Mouse (Mus musculus) embryonic facial prominence, embryonic 14.5 days (tissue): Measurements from ENCODE around the gene Ppargc1a. TPM values are rescaled to one million over a fixed set of nuclear protein-coding genes. Genes with fewer than 3 reads are reported as not detected.

Source experiments
- ATAC-seq: fragments of 200-750 bp; cut with Nextera tagmentation; 2 replicates; pipeline ENCODE4 v1.8.0; 2017; ENCODE audit warnings: low read depth, moderate number of reproducible peaks, moderate TSS enrichment
- DNase-seq: peaks from one replicate; pipeline ENCODE4 v3.0.0-alpha.2; 2015; ENCODE audit warnings: low spot score
- H3K27ac ChIP-seq: fragments of 300-500 bp; sonication (generic); replicated peaks from 2 replicates; pipeline ENCODE4 v1.5.1; 2014; ENCODE audit warnings: low read depth, mild to moderate bottlenecking, low read length, moderate library complexity
- H3K27me3 ChIP-seq: fragments of 300-500 bp; sonication (generic); replicated peaks from 2 replicates; pipeline ENCODE4 v1.6.1; 2014; ENCODE audit warnings: low read length; ENCODE audit not compliant: control insufficient read depth, insufficient read depth
- H3K36me3 ChIP-seq: fragments of 300-500 bp; sonication (generic); 2 replicates; pipeline ENCODE4 v1.6.1; 2014; ENCODE audit warnings: low read length, mixed read lengths; ENCODE audit not compliant: control insufficient read depth, insufficient read depth
- H3K4me1 ChIP-seq: fragments of 300-500 bp; sonication (generic); 2 replicates; pipeline ENCODE4 v1.6.1; 2014; ENCODE audit warnings: antibody characterized with exemption, low read length; ENCODE audit not compliant: control insufficient read depth, insufficient read depth
- H3K4me2 ChIP-seq: fragments of 300-500 bp; sonication (generic); 2 replicates; pipeline ENCODE4 v1.6.1; 2014; ENCODE audit warnings: low read depth, mild to moderate bottlenecking, low read length, moderate library complexity, mixed read lengths
- H3K4me3 ChIP-seq: fragments of 300-500 bp; sonication (generic); 2 replicates; pipeline ENCODE4 v1.5.1; 2014; ENCODE audit warnings: low read depth, mild to moderate bottlenecking, low read length
- H3K9ac ChIP-seq: fragments of 300-500 bp; sonication (generic); 2 replicates; pipeline ENCODE4 v1.6.1; 2014; ENCODE audit warnings: low read depth, mild to moderate bottlenecking, low read length, moderate library complexity, mixed read lengths
- H3K9me3 ChIP-seq: fragments of 300-500 bp; sonication (generic); 2 replicates; pipeline ENCODE4 v1.6.1; 2016; ENCODE audit warnings: low read length; ENCODE audit not compliant: control insufficient read depth
- WGBS: fragments of 180-500 bp; shearing (Covaris S2); extraction: QIAGEN DNeasy Blood & Tissue Kit; methylation state at CpG from one replicate; pipeline ENCODE4 v1.1.7; 2014; 5-methylcytosine and 5-hydroxymethylcytosine counted together
- polyA plus RNA-seq: library from polyadenylated mRNA; unstranded; fragments of >200 nt; fragmentation: Nextera tagmentation; extraction: Ambion mirVana; gene quantifications from 2 replicates; pipeline ENCODE4 v1.2.1, GENCODE M21; 2014

The Ppargc1a gene
- polyA plus RNA-seq, 1 experiment from 2014 or later: 4.6 TPM

DNA sequence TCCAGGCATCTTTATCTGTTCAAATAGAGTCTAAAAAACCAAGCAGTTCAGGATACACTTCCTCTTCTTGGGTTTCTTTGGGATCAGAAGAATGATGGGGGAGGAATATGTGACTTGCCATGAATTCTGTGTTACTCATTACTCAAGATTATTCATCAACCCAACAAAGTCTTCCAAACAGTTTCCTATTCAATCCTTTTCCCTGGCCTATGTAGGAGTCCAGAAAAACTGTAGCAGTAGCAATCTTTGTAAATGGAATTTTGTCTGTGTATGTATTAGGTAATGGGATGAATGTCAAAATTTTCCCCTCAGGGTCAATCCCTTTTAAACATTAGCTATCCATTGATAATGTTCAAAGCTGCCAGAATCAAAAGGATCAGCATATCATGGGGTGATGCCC is 121.8 kb downstream of the Ppargc1a start:
- H3K27me3 ChIP-seq: no peaks in the 10 kb centered on the region
- no peaks in the 10 kb centered on the region for H3K4me1 ChIP-seq
- no peak for ATAC-seq
- H3K4me3 ChIP-seq: no peak overlapping the region
- no peak overlapping the region for H3K9ac ChIP-seq
- H3K9me3 ChIP-seq: no peaks in the 10 kb centered on the region
- DNase-seq: no peak
- H3K4me2 ChIP-seq: no peak overlapping the region
- H3K36me3 ChIP-seq: no peaks in the 10 kb centered on the region
- no peak overlapping the region for H3K27ac ChIP-seq

GRCm38 (mm10) chr5:51439773-51440172 is 127.8 kb downstream of the Ppargc1a start:
- Histone ChIP-seq H3K4me1 (0 out of 2 replicates have a peak, but pooled peaks cover 9% of the 10 kb centered on the region), H3K27ac (no peak overlapping the region), H3K9me3 (no peaks in the 10 kb centered on the region), H3K4me2 (no peak overlapping the region), H3K27me3 (no peaks in the 10 kb centered on the region), H3K36me3 (no peaks in the 10 kb centered on the region), H3K4me3 (no peak overlapping the region), H3K9ac (no peak overlapping the region)
- DNase-seq (peak; percentile 50), ATAC-seq (peak; percentile 68)
- WGBS: 21% methylated on average over 4 of the region's 4 CpGs

GRCm38 (mm10) chr5:51433905-51434304 is 133.6 kb downstream of the Ppargc1a start:
- DNase-seq (peak; percentile 38), ATAC-seq (no peak)
- Histone ChIP-seq H3K27me3 (no peaks in the 10 kb centered on the region), H3K36me3 (no peaks in the 10 kb centered on the region), H3K27ac (no peak overlapping the region), H3K9me3 (no peaks in the 10 kb centered on the region), H3K4me2 (no peak overlapping the region), H3K4me1 (no peaks in the 10 kb centered on the region), H3K4me3 (no peak overlapping the region), H3K9ac (no peak overlapping the region)
- 62% methylated on average over 5 of the region's 5 CpGs for WGBS

DNA sequence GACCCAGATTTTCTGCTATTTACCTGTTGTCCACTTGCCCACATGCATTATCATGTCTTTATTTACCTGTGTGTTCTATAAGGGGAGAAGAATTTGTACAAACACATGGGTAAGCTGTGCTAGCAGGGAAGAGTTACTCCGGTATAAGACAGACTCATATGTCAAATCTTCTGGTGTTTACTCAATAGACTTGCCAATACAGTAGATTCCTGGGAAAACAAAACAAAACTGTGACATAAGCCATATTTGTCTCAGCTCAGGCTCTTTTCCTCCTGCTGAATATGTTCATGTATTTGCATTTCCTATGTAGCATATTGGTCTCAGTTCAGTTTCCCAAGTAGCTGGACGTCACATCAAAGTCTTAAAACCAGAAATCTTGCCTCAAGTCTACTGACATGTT is 135.0 kb downstream of the Ppargc1a start:
- no peaks in the 10 kb centered on the region for H3K9me3 ChIP-seq
- no peaks in the 10 kb centered on the region for H3K27me3 ChIP-seq
- no peak overlapping the region for H3K4me2 ChIP-seq
- H3K9ac ChIP-seq: no peak overlapping the region
- H3K27ac ChIP-seq: no peak overlapping the region
- H3K4me3 ChIP-seq: no peak overlapping the region
- WGBS: 74% methylated on average over 2 of the region's 2 CpGs
- H3K4me1 ChIP-seq: no peaks in the 10 kb centered on the region
- no peaks in the 10 kb centered on the region for H3K36me3 ChIP-seq
- no peak for DNase-seq
- no peak for ATAC-seq

- ATAC-seq: 0 out of 2 replicates have a peak, but pooled peaks have one; percentile 37
- H3K4me1 ChIP-seq: no peaks in the 10 kb centered on the region
Measured at GRCm38 (mm10) chr5:51432031-51432430, 135.5 kb downstream of the Ppargc1a start.

DNA sequence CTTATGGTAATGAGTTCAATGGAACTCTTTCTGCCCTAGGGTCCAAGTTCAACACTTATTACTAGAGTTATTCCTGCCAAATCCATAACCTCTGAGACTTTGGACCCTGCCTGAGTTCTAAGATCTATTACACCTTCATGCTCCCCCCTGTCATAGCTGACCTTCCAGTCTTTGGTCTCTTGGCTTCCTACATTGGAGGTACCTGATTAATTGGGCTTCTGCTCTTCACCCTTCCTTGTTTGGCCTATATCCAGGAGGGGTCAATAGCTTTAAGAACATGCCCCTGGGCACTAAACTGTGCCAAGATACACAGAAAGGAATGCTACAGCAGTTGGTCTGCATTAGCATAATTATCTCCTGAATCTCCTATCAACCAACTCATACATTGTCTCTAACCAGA is 141.1 kb downstream of the Ppargc1a start:
- H3K36me3 ChIP-seq: no peaks in the 10 kb centered on the region
- ATAC-seq (no peak), DNase-seq (no peak)
- H3K4me3 ChIP-seq: no peak overlapping the region
- H3K27me3 ChIP-seq: no peaks in the 10 kb centered on the region
- H3K4me1 ChIP-seq: no peaks in the 10 kb centered on the region
- H3K4me2 ChIP-seq: no peak overlapping the region
- H3K9me3 ChIP-seq: no peaks in the 10 kb centered on the region
- H3K27ac ChIP-seq: no peak overlapping the region
- H3K9ac ChIP-seq: no peak overlapping the region

More at GRCm38 (mm10) chr5:51432031-51432430, 135.5 kb downstream of the Ppargc1a start:
- WGBS: 46% methylated on average over 4 of the region's 4 CpGs
- Histone ChIP-seq H3K9me3 (no peaks in the 10 kb centered on the region), H3K9ac (no peak overlapping the region), H3K4me2 (no peak overlapping the region), H3K27ac (no peak overlapping the region), H3K36me3 (no peaks in the 10 kb centered on the region), H3K27me3 (no peaks in the 10 kb centered on the region), H3K4me3 (no peak overlapping the region)
- DNase-seq: peak; percentile 33

- Histone ChIP-seq H3K4me1 (no peaks in the 10 kb centered on the region), H3K9ac (no peak overlapping the region)
- 80% methylated on average over 7 of the region's 7 CpGs for WGBS
Measured at GRCm38 (mm10) chr5:51416377-51416776, 151.1 kb downstream of the Ppargc1a start.

DNA sequence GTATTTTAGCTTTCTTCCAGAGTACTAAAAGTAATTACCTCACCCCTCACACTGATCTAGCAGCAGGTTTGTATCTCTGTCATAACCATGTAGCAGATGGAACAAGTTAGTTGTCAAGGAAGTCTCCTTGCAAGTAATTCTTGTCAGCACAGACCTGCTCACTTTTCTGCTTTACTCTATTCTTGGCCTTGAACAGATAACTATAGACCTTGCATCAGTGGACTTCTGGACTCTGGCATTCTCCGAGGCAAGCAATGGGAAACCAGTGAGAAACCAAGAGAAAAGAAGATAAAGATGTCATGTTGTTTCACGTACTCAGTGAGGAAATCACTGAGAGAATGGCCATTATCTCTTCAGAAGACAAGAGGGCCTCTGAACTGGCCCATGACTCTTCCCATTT is 152.1 kb downstream of the Ppargc1a start:
- Histone ChIP-seq H3K4me2 (no peak overlapping the region), H3K36me3 (no peaks in the 10 kb centered on the region), H3K4me1 (no peaks in the 10 kb centered on the region), H3K9ac (no peak overlapping the region), H3K27ac (no peak overlapping the region), H3K4me3 (no peak overlapping the region), H3K27me3 (no peaks in the 10 kb centered on the region), H3K9me3 (no peaks in the 10 kb centered on the region)
- DNase-seq: no peak
- no peak for ATAC-seq
- 82% methylated on average over 2 of the region's 2 CpGs for WGBS

More at GRCm38 (mm10) chr5:51416377-51416776, 151.1 kb downstream of the Ppargc1a start:
- H3K4me3 ChIP-seq: no peak overlapping the region
- no peak for ATAC-seq
- H3K36me3 ChIP-seq: no peaks in the 10 kb centered on the region
- H3K9me3 ChIP-seq: no peaks in the 10 kb centered on the region
- no peaks in the 10 kb centered on the region for H3K27me3 ChIP-seq
- no peak for DNase-seq
- H3K27ac ChIP-seq: no peak overlapping the region
- H3K4me2 ChIP-seq: no peak overlapping the region

DNA sequence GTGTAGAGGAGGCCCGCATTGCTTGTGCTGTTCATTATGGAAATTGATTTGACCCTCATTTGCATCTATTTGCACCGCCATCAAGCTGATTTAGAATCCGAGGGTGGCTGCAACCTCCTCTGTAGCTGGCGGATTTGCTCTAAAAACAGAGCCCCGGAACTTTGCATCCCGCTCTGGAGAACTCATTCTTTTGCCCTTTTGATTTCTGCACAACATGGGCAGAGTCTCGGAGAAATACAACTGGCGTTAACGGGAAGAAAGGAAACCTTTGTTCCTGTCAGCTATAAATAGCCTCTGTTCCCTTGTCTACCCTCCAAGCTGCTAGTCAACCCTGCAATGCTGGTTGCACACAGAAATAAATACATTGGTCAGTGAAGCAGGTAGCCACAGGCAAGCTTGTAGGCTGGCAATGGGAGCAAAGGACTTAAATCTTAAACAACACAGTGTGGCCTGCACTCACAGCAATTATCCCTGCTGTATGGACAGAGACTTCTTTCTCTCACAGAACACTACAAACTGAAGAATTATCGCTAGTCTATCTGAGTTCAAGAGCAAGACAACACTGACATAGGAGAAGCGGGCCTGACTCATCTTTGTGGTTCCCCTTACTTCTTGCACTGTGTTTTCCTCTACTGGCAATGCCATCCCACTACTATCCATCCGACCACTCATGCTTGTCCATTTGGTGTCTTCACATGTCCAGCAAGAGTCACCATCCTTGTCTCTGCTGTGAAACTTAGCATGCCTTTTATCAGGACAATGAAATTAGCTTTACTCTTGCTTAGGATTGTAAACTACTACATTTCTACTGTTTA is 155.0 kb downstream of the Ppargc1a start:
- no peaks in the 10 kb centered on the region for H3K27me3 ChIP-seq
- DNase-seq (peak; percentile 2), ATAC-seq (no peak)
- no peak overlapping the region for H3K4me3 ChIP-seq
- H3K27ac ChIP-seq: no peak overlapping the region
- H3K4me2 ChIP-seq: peak overlapping the region; percentile 34
- 38% methylated on average over 12 of the region's 12 CpGs for WGBS
- no peaks in the 10 kb centered on the region for H3K4me1 ChIP-seq
- no peaks in the 10 kb centered on the region for H3K9me3 ChIP-seq
- peak overlapping the region; percentile 34; the same call in 1 of the 2 replicates for H3K9ac ChIP-seq
- H3K36me3 ChIP-seq: no peaks in the 10 kb centered on the region
